Mouse (Mus musculus): ENCODE measurements around the gene Pan3.

DNA sequence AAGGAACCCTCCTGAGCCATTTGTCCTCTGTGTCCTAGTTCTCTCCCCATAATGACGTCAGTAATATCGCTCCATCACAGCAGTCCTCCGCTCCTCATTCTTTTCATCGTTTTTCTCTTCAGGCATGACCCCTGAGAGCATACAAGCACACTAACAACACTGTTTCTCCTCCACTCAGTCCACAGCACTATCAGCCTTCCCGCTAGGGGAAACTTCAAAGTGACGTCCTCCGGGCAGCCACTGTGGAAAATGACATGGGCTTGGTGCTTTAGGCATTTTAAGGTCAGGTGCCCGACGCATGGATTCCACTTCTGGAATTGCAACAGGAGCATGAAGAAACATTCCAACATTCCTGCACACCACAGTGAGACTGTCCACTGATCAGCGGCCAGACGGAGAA, 28.9 kb upstream of the Pan3 start:
- TF ChIP-seq CTCF (IDR thresholded peaks at IDR 0.05) (no peak), POLR2A (IDR thresholded peaks at IDR 0.05; ENCODE audit: insufficient read depth, low read depth, low read length) (no peak), EP300 (IDR thresholded peaks at IDR 0.05; ENCODE audit: insufficient read depth, low read depth, low read length) (no peak)

All from heart, adult 2 months (tissue).